Mouse (Mus musculus): ENCODE measurements around the gene Psmd5.
"Not testable (repeated sequence)": the region's sequence is repeated elsewhere in the genome, so short reads cannot be mapped to it uniquely, and the experiment has no call there.

Gene Psmd5

GRCm38 (mm10) chr2:34895503-34896113 is 20.8 kb upstream of the Psmd5 start:
- no peak for DNase-seq

- DNase-seq = no peak
Observed at GRCm38 (mm10) chr2:34893950-34894349, 19.2 kb upstream of the Psmd5 start.

- no peak for DNase-seq
Observed at GRCm38 (mm10) chr2:34884186-34884585, 9.4 kb upstream of the Psmd5 start.

- no peak for DNase-seq
Observed at GRCm38 (mm10) chr2:34883190-34883589, 8.4 kb upstream of the Psmd5 start.

DNA sequence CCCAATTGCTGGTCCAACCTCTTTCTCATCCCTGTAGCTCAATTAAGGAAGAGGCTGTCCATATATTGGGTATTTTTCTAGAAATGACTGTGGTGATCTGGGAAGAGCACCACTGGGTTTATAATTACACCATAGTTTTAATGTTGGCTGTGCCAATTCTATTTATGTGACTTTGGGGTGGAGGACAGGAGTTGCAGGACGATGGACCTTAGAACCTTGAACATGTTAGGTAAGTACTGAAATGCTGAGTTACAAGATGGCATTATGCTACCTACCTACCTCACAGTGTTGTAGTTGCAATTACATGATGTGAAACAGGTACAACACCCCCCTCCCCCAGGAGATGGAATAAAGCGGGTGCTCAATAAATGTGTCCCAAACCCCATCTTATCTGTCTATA is 8.0 kb upstream of the Psmd5 start:
- DNase-seq = no peak

- DNase-seq = peak; percentile 46
Observed at GRCm38 (mm10) chr2:34880054-34880453, 5.3 kb upstream of the Psmd5 start.

DNA sequence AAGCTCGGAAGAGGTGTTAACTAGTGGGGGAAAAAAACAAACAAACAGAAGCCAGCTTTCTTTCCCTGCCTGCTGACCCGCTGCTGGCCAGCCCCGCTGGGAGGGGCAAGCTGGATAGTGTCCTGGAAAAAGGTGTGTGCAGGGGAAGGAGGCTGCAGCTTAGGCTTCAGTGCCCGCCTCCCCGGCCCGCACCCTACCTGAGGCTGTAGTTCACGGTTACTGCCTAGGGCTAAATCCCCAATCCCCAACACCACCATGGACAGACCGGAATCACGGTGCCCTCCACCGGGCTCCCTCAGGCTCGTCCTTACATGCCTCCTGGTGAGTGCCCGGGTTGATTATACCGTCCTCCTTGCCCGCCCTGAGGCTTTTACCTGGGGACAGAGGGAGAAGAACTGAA is 497 bp downstream of the Psmd5 start, which contains the start of gene Cutal:
Cutal (plus strand) TSS at position 126 of the 400 bp plus-strand sequence.
- peak; percentile 82 for DNase-seq

GRCm38 (mm10) chr2:34870520-34871474 is 4.0 kb downstream of the Psmd5 start:
- DNase-seq = peak; percentile 95

DNA sequence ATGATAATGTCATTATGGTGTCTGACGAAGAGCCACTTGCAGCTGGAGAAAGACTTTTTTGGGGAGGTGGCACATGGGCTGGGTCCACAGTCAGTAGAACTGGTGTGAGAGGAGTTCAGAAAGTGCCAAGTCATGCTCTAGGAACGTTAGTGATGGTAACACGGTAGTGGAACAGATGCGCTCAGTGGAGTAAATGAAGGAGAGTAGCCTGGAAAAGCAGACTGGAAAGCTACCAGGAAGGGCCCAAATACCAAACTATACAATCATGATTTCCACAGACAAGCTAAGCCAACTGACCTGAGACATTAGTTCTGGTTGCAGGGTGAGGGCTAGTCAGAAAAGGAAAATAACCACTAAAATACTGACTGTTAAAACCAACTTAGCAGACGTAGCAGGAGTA is 5.1 kb downstream of the Psmd5 start:
- no peak for DNase-seq

- no peak for DNase-seq
Observed at GRCm38 (mm10) chr2:34857728-34858127, 17.0 kb downstream of the Psmd5 start.

GRCm38 (mm10) chr2:34855265-34855664 is 19.5 kb downstream of the Psmd5 start:
- no peak for DNase-seq

- no peak for DNase-seq
Observed at GRCm38 (mm10) chr2:34847702-34848101, 27.1 kb downstream of the Psmd5 start.

- peak; percentile 77 for DNase-seq
Observed at GRCm38 (mm10) chr2:34843211-34843939, 31.4 kb downstream of the Psmd5 start.

DNA sequence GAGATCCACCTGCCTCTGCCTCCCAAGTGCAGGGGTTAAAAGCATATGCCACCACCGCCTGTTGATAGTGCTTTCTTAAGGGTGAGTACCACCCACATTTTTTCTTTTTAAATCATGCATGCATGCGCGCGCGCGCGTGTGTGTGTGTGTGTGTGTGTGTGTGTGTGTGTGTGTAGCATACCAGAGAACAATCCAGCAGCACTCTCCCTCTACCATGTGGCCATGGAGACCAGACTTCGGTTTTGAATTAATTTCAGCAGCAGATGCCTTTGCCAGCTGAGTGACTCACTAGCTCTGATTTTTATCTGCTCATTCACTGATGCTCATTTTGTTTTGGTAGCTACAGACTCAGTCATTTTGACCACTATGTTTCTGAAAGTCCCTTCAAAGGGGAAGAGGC is 33.1 kb downstream of the Psmd5 start:
- no peak for DNase-seq

- not testable (repeated sequence) for DNase-seq
Observed at GRCm38 (mm10) chr2:34840143-34840542, 34.6 kb downstream of the Psmd5 start.

DNA sequence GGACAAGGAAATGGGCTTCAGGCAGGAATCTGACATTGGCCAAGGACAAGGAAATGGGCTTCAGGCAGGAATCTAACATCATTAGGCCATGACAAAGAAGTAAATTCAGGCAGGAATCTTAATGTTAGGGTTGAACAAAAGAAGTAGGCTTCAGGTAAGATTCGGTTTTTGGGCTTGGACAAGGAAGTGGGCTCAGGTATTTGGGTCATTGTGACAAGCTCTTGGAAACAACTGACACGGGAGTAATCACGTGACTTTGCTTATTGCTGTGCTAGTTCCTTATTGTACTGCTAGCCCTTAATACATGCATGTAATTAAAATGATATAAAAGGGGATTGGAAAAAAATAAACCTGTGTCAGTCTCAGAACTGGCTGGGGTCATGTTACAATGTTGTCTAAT is 39.1 kb downstream of the Psmd5 start:
- DNase-seq = no peak

- no peak for DNase-seq
Observed at GRCm38 (mm10) chr2:34833624-34834023, 41.1 kb downstream of the Psmd5 start.

DNA sequence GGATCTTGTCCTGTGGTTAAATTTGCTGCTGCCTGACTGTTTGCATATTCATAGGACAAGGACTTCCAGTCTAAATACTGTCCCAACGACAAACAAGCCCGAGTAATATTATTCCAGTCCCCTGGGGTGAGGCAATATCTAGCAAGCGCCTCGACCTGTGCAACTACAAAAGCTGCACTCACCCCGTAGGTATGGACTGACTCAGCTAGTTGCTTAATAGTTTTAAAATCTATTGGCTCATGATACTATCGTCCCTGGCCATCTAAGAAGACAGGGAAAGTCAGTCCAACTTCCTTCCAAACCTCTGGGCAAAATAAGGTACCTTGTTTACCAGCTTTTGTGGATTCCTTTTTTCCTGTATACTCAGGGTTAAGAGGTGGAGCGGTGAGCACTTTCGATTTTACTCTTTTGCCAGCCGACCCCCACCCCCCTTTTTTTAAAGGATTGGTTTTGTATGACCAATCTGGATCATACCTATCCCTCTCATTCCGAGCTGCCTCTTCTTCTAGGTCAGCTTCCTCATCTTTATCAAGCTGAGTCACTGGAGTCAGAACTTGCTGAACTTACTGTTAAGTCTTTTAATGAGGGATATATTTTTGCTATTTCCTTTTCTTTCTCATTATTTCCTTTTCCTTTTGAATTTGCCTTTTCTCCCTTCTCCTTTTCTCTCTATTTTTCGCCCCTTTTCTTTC is 41.9 kb downstream of the Psmd5 start, which contains the start of gene Gm34653:
Gm34653 (plus strand) TSS at position 242 of the 692 bp plus-strand sequence.
- DNase-seq = not testable (repeated sequence)

DNA sequence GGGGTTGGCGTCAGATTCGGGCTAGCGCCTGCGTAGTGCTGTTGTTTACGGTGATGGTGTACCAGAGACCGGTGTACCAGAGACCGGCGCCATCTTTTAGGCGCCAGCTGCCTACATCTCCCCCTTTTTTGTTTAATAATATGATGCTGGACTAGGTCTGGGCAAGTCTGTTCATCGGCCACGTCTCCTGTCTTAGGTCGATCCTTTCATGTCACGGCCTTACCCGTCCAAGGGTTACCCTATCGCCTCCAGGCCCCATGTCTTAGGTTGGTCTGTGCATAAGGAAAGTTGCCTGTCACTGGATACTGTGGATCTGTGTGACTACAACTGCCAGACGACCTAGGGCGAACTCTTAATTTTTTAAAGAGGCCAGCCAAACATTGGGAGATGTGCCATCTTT is 44.7 kb downstream of the Psmd5 start:
- DNase-seq = not testable (repeated sequence)

- no peak for DNase-seq
Observed at GRCm38 (mm10) chr2:34828026-34828425, 46.7 kb downstream of the Psmd5 start.

GRCm38 (mm10) chr2:34827591-34827990 is 47.2 kb downstream of the Psmd5 start:
- no peak for DNase-seq

GRCm38 (mm10) chr2:34826460-34827231 is 48.1 kb downstream of the Psmd5 start:
- DNase-seq = no peak
